Mouse (Mus musculus): ENCODE measurements around the gene Ctr9.

DNA sequence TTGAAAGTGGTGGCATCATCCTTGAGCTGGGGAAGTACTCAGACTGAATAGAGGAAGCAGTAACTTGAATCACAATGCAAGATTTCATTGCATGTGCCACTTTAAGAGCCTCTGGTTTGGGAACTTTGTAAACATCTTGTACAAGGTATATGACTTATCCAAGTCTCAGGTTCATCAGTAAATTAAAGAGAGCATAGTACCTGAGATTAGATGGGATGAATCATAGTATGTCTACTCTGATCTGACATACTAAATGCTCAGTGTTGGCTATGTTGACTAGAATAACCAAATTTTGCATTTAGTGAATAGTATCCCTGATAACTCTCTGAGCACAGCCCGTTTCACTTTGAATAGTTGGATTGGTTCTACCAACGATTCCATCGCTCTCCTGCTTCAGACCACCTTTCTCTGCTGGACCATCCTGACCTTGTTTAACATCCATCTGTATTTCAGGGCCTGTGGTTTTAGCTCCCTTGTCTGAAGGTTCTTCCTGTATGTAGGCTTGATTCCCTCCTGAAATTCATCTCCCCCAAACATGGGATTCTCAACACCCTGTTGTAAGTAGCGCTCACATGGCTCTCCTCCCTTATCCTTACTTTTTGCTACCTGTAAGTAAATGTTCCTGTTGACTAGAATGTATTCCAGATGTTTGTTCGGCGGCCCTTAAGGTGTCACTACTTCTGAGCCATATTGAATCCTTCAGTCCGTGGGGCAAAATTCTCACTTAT lies 40.9 kb downstream of the Ctr9 start:
- no peak for TF ChIP-seq EP300 (IDR thresholded peaks at IDR 0.05; ENCODE audit: insufficient read depth, low read depth, low read length)
- peak; percentile 43 for TF ChIP-seq POLR2A (IDR thresholded peaks at IDR 0.05; ENCODE audit: insufficient read depth, low read depth, low read length)

Measured in heart, adult 2 months (tissue).